In the genomic region with DNA sequence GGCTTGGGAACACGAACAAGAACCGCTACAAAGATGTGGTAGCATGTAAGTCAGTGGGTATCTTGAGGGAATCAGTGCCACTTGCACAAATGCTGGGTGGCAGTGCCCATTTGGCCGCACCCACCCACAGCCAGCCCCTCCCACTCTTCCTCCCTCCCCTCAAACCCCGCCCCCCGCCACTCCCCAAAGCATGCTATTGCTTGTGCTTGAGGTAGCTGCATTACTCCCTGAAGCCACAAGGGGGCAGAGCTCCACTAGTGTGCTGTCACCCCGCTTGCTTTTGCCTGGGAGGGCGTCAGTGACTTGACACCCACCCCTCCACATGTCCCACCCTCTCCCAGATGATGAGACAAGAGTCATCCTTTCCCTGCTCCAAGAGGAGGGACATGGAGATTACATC, we compare ENCODE assay signal across 10 mouse cellular contexts. TPM values are rescaled to one million over a fixed set of nuclear protein-coding genes. Genes with fewer than 3 reads are reported as not detected.
A peak's percentile ranks its signal among the peaks of the same experiment; 100 is the strongest.
DNase-seq lines count a peak whose midpoint lies in the region; ATAC-seq and TF ChIP-seq lines count a peak whose summit lies in the region.
"Had no signal": no experiment of that assay in that cellular context is flagged by ENCODE, and none has a peak within 500 bp of the region (broad histone marks: within the 10 kb centered on the region; RNA-seq: fewer than 3 reads in every experiment).

No protein-coding gene starts in this region.

- TF ChIP-seq CTCF in bone marrow, adult 2 months (IDR thresholded peaks at IDR 0.05; ENCODE audit: control insufficient read depth, insufficient read depth, low read length): peak; percentile 91

- no peak overlapping the region for H3K27ac ChIP-seq in forebrain, embryonic 14.5 days (ENCODE audit: low read depth, low read length)
- H3K27ac ChIP-seq in forebrain, embryonic 13.5 days: no peak overlapping the region
- no peak overlapping the region for H3K27ac ChIP-seq in bone marrow, adult 2 months (ENCODE audit: control insufficient read depth, insufficient read depth, low read depth, low read length, poor library complexity)

- H3K27me3 ChIP-seq in forebrain, embryonic 14.5 days (replicated peaks; ENCODE audit: control insufficient read depth, insufficient read depth, low read length): peaks cover 28% of the 10 kb centered on the region
- peaks cover 37% of the 10 kb centered on the region for H3K27me3 ChIP-seq in forebrain, embryonic 13.5 days

- no peak overlapping the region for H3K9ac ChIP-seq in forebrain, embryonic 14.5 days (ENCODE audit: low read length)
- H3K9ac ChIP-seq in forebrain, embryonic 13.5 days: no peak overlapping the region

- WGBS in forebrain, embryonic 14.5 days: 12% methylated on average over 7 of the region's 7 CpGs
- WGBS in forebrain, embryonic 13.5 days: 14% methylated on average over 7 of the region's 7 CpGs
- 25% methylated on average over 7 of the region's 7 CpGs for WGBS in bone marrow, adult 2 months

- H3K9me3 ChIP-seq in forebrain, embryonic 14.5 days (replicated peaks; ENCODE audit: control insufficient read depth, low read length): no peaks in the 10 kb centered on the region
- H3K9me3 ChIP-seq in forebrain, embryonic 13.5 days (replicated peaks): no peaks in the 10 kb centered on the region

- peak; percentile 8; the same call in 1 of the 2 replicates for ATAC-seq in forebrain, embryonic 14.5 days
- ATAC-seq in forebrain, embryonic 13.5 days: no peak
- ATAC-seq in erythroblast, adult 5-6 weeks (replicated peaks; ENCODE audit: low FRiP score, poor library complexity, severe bottlenecking): peak; percentile 56
- ATAC-seq: Patski had no signal

- no peak overlapping the region for H3K4me2 ChIP-seq in forebrain, embryonic 14.5 days (ENCODE audit: low read length)
- no peak overlapping the region for H3K4me2 ChIP-seq in forebrain, embryonic 13.5 days

- 0 out of 2 replicates have a peak, but pooled peaks cover 4% of the 10 kb centered on the region for H3K4me1 ChIP-seq in forebrain, embryonic 14.5 days (ENCODE audit: control insufficient read depth, insufficient read depth, low read length)
- peaks cover 4% of the 10 kb centered on the region for H3K4me1 ChIP-seq in forebrain, embryonic 13.5 days
- peaks cover 7% of the 10 kb centered on the region for H3K4me1 ChIP-seq in bone marrow, adult 2 months (ENCODE audit: control insufficient read depth, insufficient read depth, low read length)

- DNase-seq in forebrain, embryonic 14.5 days (ENCODE audit: low spot score): peak; percentile 58
- peak; percentile 89 for DNase-seq in A20 (ENCODE audit: low read depth, low spot score)
- DNase-seq in kidney, postnatal 14 days: peak; percentile 66
- peak; percentile 75 for DNase-seq in lung, postnatal 25 days (ENCODE audit: low spot score)
- DNase-seq in spleen, adult 12 weeks (ENCODE audit: low spot score): peak; percentile 61

- H3K36me3 ChIP-seq in forebrain, embryonic 14.5 days (ENCODE audit: control insufficient read depth, insufficient read depth, low read length): no peaks in the 10 kb centered on the region
- no peaks in the 10 kb centered on the region for H3K36me3 ChIP-seq in forebrain, embryonic 13.5 days (ENCODE audit: poor library complexity, severe bottlenecking)

- no peak for TF ChIP-seq POLR2A in bone marrow, adult 2 months (IDR thresholded peaks at IDR 0.05; ENCODE audit: borderline replicate concordance, control insufficient read depth, low read depth, low read length)

- H3K4me3 ChIP-seq in forebrain, embryonic 14.5 days (ENCODE audit: low read depth, low read length): no peak overlapping the region
- no peak overlapping the region for H3K4me3 ChIP-seq in forebrain, embryonic 13.5 days
- H3K4me3 ChIP-seq in bone marrow, adult 2 months (replicated peaks; ENCODE audit: control insufficient read depth, low read depth, low read length): no peak overlapping the region

RNA-seq across cellular contexts. Expression of a gene that starts 3.2 kb away (rescaled TPM):
- 7.1 TPM in 2 replicates for polyA plus RNA-seq in forebrain, embryonic 14.5 days (2014; fragmentation: Nextera tagmentation; extraction: Ambion mirVana)
- 3.6 and 5.8 TPM in 2 replicates for polyA plus RNA-seq in forebrain, embryonic 13.5 days (2015; fragmentation: Nextera tagmentation; extraction: Ambion mirVana)
- polyA plus RNA-seq in bone marrow, adult 2 months (2011; ENCODE audit: insufficient read depth, insufficient read length, low replicate concordance, missing spikeins): 54.1 and 93.0 TPM in 2 replicates
- total RNA-seq in erythroblast, adult 5-6 weeks (2015; ENCODE audit: low replicate concordance): 7.3 and 13.4 TPM in 2 replicates
- total RNA-seq in erythroblast, adult 5-6 weeks (2017; ENCODE audit: low replicate concordance): 23.1 and 47.7 TPM in 2 replicates

RNA-seq across cellular contexts. Expression of a gene that starts 23.1 kb away (rescaled TPM):
- 68.5 and 69.1 TPM in 2 replicates for polyA plus RNA-seq in forebrain, embryonic 14.5 days (2014; fragmentation: Nextera tagmentation; extraction: Ambion mirVana)
- polyA plus RNA-seq in forebrain, embryonic 13.5 days (2015; fragmentation: Nextera tagmentation; extraction: Ambion mirVana): 66.7 and 67.0 TPM in 2 replicates
- 10.4 and 14.5 TPM in 2 replicates for polyA plus RNA-seq in bone marrow, adult 2 months (2011; ENCODE audit: insufficient read depth, insufficient read length, low replicate concordance, missing spikeins)
- total RNA-seq in erythroblast, adult 5-6 weeks (2015; ENCODE audit: low replicate concordance): 20.5 and 20.6 TPM in 2 replicates
- total RNA-seq in erythroblast, adult 5-6 weeks (2017; ENCODE audit: low replicate concordance): 5.8 and 6.1 TPM in 2 replicates

RNA-seq across cellular contexts. Expression of a gene that starts 23.3 kb away (rescaled TPM):
- polyA plus RNA-seq in forebrain, embryonic 14.5 days (2014; fragmentation: Nextera tagmentation; extraction: Ambion mirVana): 69.8 and 70.3 TPM in 2 replicates
- polyA plus RNA-seq in forebrain, embryonic 13.5 days (2015; fragmentation: Nextera tagmentation; extraction: Ambion mirVana): 68.2 and 75.1 TPM in 2 replicates
- 11.3 and 19.3 TPM in 2 replicates for polyA plus RNA-seq in bone marrow, adult 2 months (2011; ENCODE audit: insufficient read depth, insufficient read length, low replicate concordance, missing spikeins)
- 21.1 and 25.5 TPM in 2 replicates for total RNA-seq in erythroblast, adult 5-6 weeks (2015; ENCODE audit: low replicate concordance)
- total RNA-seq in erythroblast, adult 5-6 weeks (2017; ENCODE audit: low replicate concordance): 9.9 and 12.1 TPM in 2 replicates

RNA-seq across cellular contexts. Expression of a gene that starts 35.4 kb away (rescaled TPM):
- not detected in 2 replicates for polyA plus RNA-seq in forebrain, embryonic 14.5 days (2014; fragmentation: Nextera tagmentation; extraction: Ambion mirVana)
- polyA plus RNA-seq in forebrain, embryonic 13.5 days (2015; fragmentation: Nextera tagmentation; extraction: Ambion mirVana): not detected in 2 replicates
- not detected in 2 replicates for polyA plus RNA-seq in bone marrow, adult 2 months (2011; ENCODE audit: insufficient read depth, insufficient read length, low replicate concordance, missing spikeins)
- total RNA-seq in erythroblast, adult 5-6 weeks (2015; ENCODE audit: low replicate concordance): not detected in 2 replicates
- not detected in 2 replicates for total RNA-seq in erythroblast, adult 5-6 weeks (2017; ENCODE audit: low replicate concordance)
- total RNA-seq: layer of hippocampus, postnatal 36 days had no signal
- polyA plus RNA-seq: Patski had no signal
